Mouse (Mus musculus): ENCODE data around the gene Zc3h12d.

Zc3h12d gene

GRCm38 (mm10) chr10:7832171-7832676 is at the start of gene Zc3h12d:
Zc3h12d (plus strand) TSS chr10:7832470.
- peak; percentile 61 for DNase-seq

- no peak for DNase-seq
These were observed 45.0 kb upstream of the Zc3h12d start for GRCm38 (mm10) chr10:7787319-7787718.

- DNase-seq: no peak
These were observed 40.0 kb upstream of the Zc3h12d start for GRCm38 (mm10) chr10:7792254-7792750.

- DNase-seq: peak; percentile 94
These were observed 39.4 kb upstream of the Zc3h12d start, which contains the start of the genes Ginm1 and Ppil4 for GRCm38 (mm10) chr10:7792751-7793385. Ginm1 (minus strand) TSS chr10:7792824. Ppil4 (plus strand) TSS chr10:7792891.

- DNase-seq: no peak
These were observed 31.0 kb upstream of the Zc3h12d start for GRCm38 (mm10) chr10:7801258-7801657.

GRCm38 (mm10) chr10:7802519-7803140 is 29.6 kb upstream of the Zc3h12d start:
- DNase-seq: no peak

GRCm38 (mm10) chr10:7809937-7810336 is 22.3 kb upstream of the Zc3h12d start:
- DNase-seq: peak; percentile 74

- no peak for DNase-seq
These were observed 15.8 kb upstream of the Zc3h12d start for GRCm38 (mm10) chr10:7816476-7816875.

- DNase-seq: no peak
These were observed 13.6 kb upstream of the Zc3h12d start for GRCm38 (mm10) chr10:7818676-7819075.

GRCm38 (mm10) chr10:7819156-7819555 is 13.1 kb upstream of the Zc3h12d start:
- DNase-seq: no peak

- no peak for DNase-seq
These were observed 12.7 kb upstream of the Zc3h12d start for GRCm38 (mm10) chr10:7819603-7820002.

- no peak for DNase-seq
These were observed 12.1 kb upstream of the Zc3h12d start for GRCm38 (mm10) chr10:7820171-7820570.

GRCm38 (mm10) chr10:7821981-7822380 is 10.3 kb upstream of the Zc3h12d start:
- no peak for DNase-seq

GRCm38 (mm10) chr10:7824663-7825280 is 7.5 kb upstream of the Zc3h12d start:
- no peak for DNase-seq

- DNase-seq: no peak
These were observed 7.0 kb upstream of the Zc3h12d start for GRCm38 (mm10) chr10:7825281-7825665.

GRCm38 (mm10) chr10:7826106-7826505 is 6.2 kb upstream of the Zc3h12d start:
- DNase-seq: no peak

- DNase-seq: no peak
These were observed 1.3 kb downstream of the Zc3h12d start for GRCm38 (mm10) chr10:7833377-7834165.

GRCm38 (mm10) chr10:7834671-7835225 is 2.5 kb downstream of the Zc3h12d start:
- no peak for DNase-seq

GRCm38 (mm10) chr10:7836902-7837301 is 4.6 kb downstream of the Zc3h12d start:
- no peak for DNase-seq

- DNase-seq: no peak
These were observed 5.2 kb downstream of the Zc3h12d start for GRCm38 (mm10) chr10:7837446-7837845.

GRCm38 (mm10) chr10:7838036-7838435 is 5.8 kb downstream of the Zc3h12d start:
- DNase-seq: no peak

- no peak for DNase-seq
These were observed 6.7 kb downstream of the Zc3h12d start for GRCm38 (mm10) chr10:7838874-7839421.
